Mouse (Mus musculus): ENCODE data around the gene Cdh13.

DNA sequence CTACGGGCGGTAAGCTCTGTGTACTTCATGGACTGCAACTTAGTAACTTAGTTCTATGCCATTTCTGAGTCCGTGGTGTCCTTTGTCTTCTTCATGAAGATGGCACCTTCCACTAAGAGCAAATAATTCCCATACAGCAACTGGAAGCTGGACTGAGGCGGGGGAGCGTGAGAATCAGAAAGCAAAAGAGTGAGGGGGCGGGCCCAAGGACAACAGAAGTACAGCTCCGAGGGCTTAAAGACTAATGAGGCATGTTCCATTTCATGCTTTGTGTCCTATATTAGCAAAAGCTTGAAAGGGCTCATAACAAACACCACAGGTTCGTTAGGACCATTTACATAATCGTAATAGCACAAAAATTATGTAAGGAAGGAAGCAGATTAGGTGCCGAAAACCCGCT lies 618.9 kb downstream of the Cdh13 start:
- TF ChIP-seq CTCF (IDR thresholded peaks at IDR 0.05; ENCODE audit: low read depth) (no peak), EP300 (optimal IDR thresholded peaks at IDR 0.05) (no peak)

All from stomach, postnatal 0 days (tissue).